Mouse (Mus musculus) lung, embryonic 14.5 days (tissue): ENCODE measurements around the gene Erv3. TPM values are rescaled to one million over a fixed set of nuclear protein-coding genes. Genes with fewer than 3 reads are reported as not detected.

Experiments used
- ATAC-seq: fragments of 200-750 bp; cut with Nextera tagmentation; 2 replicates; pipeline ENCODE4 v1.8.0; 2017; ENCODE audit warnings: mild to moderate bottlenecking, moderate TSS enrichment, moderate library complexity; ENCODE audit not compliant: insufficient read depth
- DNase-seq: peaks from one replicate; pipeline ENCODE4 v3.0.0-alpha.2; 2015
- H3K27ac ChIP-seq: fragments of 300-500 bp; sonication (generic); 2 replicates; pipeline ENCODE4 v1.5.1; 2014; ENCODE audit warnings: low read depth, mild to moderate bottlenecking, moderate library complexity
- H3K27me3 ChIP-seq: fragments of 300-500 bp; sonication (generic); 2 replicates; pipeline ENCODE4 v1.6.1; 2014; ENCODE audit warnings: low read length, control low read depth; ENCODE audit not compliant: insufficient read depth
- H3K36me3 ChIP-seq: fragments of 300-500 bp; sonication (generic); 2 replicates; pipeline ENCODE4 v1.6.1; 2014; ENCODE audit warnings: control low read depth; ENCODE audit not compliant: insufficient read depth
- H3K4me1 ChIP-seq: fragments of 300-500 bp; sonication (generic); 2 replicates; pipeline ENCODE4 v1.6.1; 2014; ENCODE audit warnings: antibody characterized with exemption, control low read depth; ENCODE audit not compliant: insufficient read depth
- H3K4me2 ChIP-seq: fragments of 300-500 bp; sonication (generic); 2 replicates; pipeline ENCODE4 v1.6.1; 2014; ENCODE audit warnings: mild to moderate bottlenecking
- H3K4me3 ChIP-seq: fragments of 300-500 bp; sonication (generic); 2 replicates; pipeline ENCODE4 v1.5.1; 2014; ENCODE audit warnings: low read depth, low read length
- H3K9ac ChIP-seq: fragments of 300-500 bp; sonication (generic); 2 replicates; pipeline ENCODE4 v1.6.1; 2014
- H3K9me3 ChIP-seq: fragments of 300-500 bp; sonication (generic); 2 replicates; pipeline ENCODE4 v1.6.1; 2016; ENCODE audit warnings: low read depth, low read length, control low read depth
- CTCF ChIP-seq: IDR thresholded peaks from 2 replicates; pipeline ENCODE4 v1.5.1; 2016; ENCODE audit warnings: antibody characterized with exemption, low read depth
- WGBS: fragments of 180-500 bp; shearing (Covaris S2); extraction: QIAGEN DNeasy Blood & Tissue Kit; methylation state at CpG from one replicate; pipeline ENCODE4 v1.1.7; 2014; 5-methylcytosine and 5-hydroxymethylcytosine counted together
- polyA plus RNA-seq: library from polyadenylated mRNA; unstranded; fragments of >200 nt; fragmentation: Nextera tagmentation; extraction: Ambion mirVana; gene quantifications from 2 replicates; pipeline ENCODE4 v1.2.1, GENCODE M21; 2014

Gene Erv3
- polyA plus RNA-seq, 1 experiment from 2014 or later, result not detected

DNA sequence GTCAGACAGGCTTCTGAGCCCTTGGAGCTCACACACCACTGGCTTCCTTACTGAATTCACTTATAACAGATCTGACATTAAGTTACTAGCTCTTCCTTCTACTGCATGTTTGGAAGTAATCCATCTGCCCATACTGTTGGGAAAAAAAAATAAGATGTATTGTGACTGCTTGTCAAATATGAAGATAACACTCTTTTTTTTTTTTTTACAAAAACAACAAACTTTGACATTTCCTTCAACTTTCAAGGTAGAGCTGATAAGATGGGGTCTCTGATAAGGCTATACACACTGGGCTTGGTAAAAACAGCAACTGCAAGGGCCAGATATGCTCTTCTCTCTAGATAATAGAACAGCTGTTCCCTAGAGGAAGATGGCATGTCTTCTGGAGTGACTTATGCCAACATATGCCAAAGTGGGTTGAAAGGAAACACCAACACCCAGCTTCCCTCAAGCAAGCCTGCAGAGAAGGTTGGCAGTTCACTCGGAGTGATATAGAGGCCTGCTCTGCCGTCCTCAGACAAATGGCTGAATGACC lies 4.8 kb upstream of the Erv3 start:
- no peak overlapping the region for H3K4me3 ChIP-seq
- ATAC-seq (no peak), DNase-seq (no peak)
- H3K9ac ChIP-seq, result no peak overlapping the region
- H3K27me3 ChIP-seq, result no peaks in the 10 kb centered on the region
- no peaks in the 10 kb centered on the region for H3K36me3 ChIP-seq
- 60% methylated on average over 2 of the region's 2 CpGs for WGBS
- no peaks in the 10 kb centered on the region for H3K9me3 ChIP-seq
- H3K4me2 ChIP-seq, result no peak overlapping the region
- H3K27ac ChIP-seq, result no peak overlapping the region
- no peak for TF ChIP-seq CTCF
- H3K4me1 ChIP-seq, result no peaks in the 10 kb centered on the region

DNA sequence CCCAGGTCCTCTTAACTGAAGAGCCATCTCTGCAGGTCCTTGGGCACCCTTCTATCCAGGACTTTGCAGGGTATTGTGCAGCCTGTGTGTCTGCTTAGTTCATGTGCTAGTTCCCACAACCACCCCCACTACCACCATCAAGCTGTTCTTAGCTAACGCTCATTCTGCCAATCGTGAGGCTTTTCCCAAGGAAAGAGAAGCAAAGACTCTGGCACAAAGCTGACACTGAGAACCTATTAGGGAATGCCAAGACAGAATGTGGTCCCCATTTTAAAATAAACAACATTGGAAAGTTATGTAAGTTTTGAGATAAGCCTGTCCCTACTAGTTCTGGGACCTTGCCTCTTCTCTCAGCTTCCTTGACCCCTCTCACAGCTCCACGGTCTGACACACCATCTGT lies 3.9 kb upstream of the Erv3 start:
- no peak overlapping the region for H3K27ac ChIP-seq
- WGBS, result 44% methylated on average over 3 of the region's 3 CpGs
- TF ChIP-seq CTCF, result no peak
- H3K4me1 ChIP-seq, result no peaks in the 10 kb centered on the region
- H3K36me3 ChIP-seq, result no peaks in the 10 kb centered on the region
- no peak overlapping the region for H3K4me3 ChIP-seq
- no peaks in the 10 kb centered on the region for H3K9me3 ChIP-seq
- no peaks in the 10 kb centered on the region for H3K27me3 ChIP-seq
- H3K4me2 ChIP-seq, result no peak overlapping the region
- ATAC-seq, result no peak
- H3K9ac ChIP-seq, result no peak overlapping the region
- no peak for DNase-seq

GRCm38 (mm10) chr2:131862617-131863275 lies 3.2 kb upstream of the Erv3 start:
- DNase-seq, result no peak

GRCm38 (mm10) chr2:131857838-131858237 lies 1.7 kb downstream of the Erv3 start:
- Histone ChIP-seq H3K4me2 (no peak overlapping the region), H3K4me1 (no peaks in the 10 kb centered on the region), H3K36me3 (no peaks in the 10 kb centered on the region), H3K27ac (no peak overlapping the region), H3K4me3 (no peak overlapping the region), H3K27me3 (no peaks in the 10 kb centered on the region), H3K9ac (no peak overlapping the region), H3K9me3 (no peaks in the 10 kb centered on the region)
- DNase-seq, result no peak
- no peak for ATAC-seq
- TF ChIP-seq CTCF, result no peak

More at GRCm38 (mm10) chr2:131862617-131863275, 3.2 kb upstream of the Erv3 start:
- no peak for ATAC-seq
- H3K4me2 ChIP-seq, result no peak overlapping the region
- no peak overlapping the region for H3K9ac ChIP-seq
- no peaks in the 10 kb centered on the region for H3K9me3 ChIP-seq
- H3K27me3 ChIP-seq, result no peaks in the 10 kb centered on the region
- 55% methylated on average over 3 of the region's 3 CpGs for WGBS
- no peaks in the 10 kb centered on the region for H3K36me3 ChIP-seq
- no peak overlapping the region for H3K4me3 ChIP-seq
- TF ChIP-seq CTCF, result no peak
- H3K27ac ChIP-seq, result no peak overlapping the region
- no peaks in the 10 kb centered on the region for H3K4me1 ChIP-seq

DNA sequence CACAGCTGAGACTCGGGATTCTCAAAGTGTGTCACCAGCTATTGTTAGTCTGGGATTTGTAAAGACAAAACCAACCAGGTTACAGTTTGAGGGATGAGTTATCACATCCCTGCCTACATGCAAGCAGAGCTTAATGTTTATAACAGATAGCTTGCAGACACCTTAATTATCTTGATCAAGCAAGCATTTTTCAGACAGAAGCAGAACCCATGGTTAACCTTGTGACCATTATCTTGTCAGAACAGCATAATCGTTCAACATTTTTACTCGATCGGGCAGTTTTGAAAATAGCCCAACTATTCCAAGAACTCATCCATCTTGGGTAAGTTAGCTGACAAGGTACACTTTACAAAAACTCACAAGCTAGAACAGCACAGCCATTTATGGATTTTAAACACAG lies 5.8 kb downstream of the Erv3 start:
- Histone ChIP-seq H3K36me3 (no peaks in the 10 kb centered on the region), H3K4me2 (no peak overlapping the region), H3K9me3 (no peaks in the 10 kb centered on the region), H3K4me3 (no peak overlapping the region), H3K9ac (no peak overlapping the region), H3K27ac (no peak overlapping the region), H3K4me1 (no peaks in the 10 kb centered on the region), H3K27me3 (no peaks in the 10 kb centered on the region)
- no peak for TF ChIP-seq CTCF
- ATAC-seq, result no peak
- no peak for DNase-seq
- WGBS, result 52% methylated on average over 4 of the region's 4 CpGs

GRCm38 (mm10) chr2:131851333-131852092 lies 8.0 kb downstream of the Erv3 start:
- no peak for TF ChIP-seq CTCF
- ATAC-seq, result no peak

DNA sequence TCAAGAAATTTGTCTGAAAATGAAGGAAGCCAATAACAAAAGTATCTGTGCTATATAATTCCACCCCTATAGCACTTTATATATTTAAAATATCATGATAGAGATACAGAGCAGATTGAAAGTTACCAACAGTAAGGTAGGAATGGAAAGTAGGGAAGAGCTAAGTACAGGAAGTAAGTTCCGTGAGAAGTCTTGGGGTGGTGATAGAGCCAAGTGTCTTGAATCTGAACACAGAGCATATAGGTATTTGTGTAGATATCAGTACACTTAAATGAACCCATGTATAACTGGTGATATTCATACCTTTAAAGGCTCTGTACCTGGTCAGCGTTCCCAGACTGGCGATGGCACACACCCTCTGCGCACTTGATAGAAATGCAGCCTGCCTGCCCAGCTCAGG lies 9.5 kb downstream of the Erv3 start:
- H3K27me3 ChIP-seq, result no peaks in the 10 kb centered on the region
- peaks cover 4% of the 10 kb centered on the region; the same call in 1 of the 2 replicates for H3K4me1 ChIP-seq
- no peak for DNase-seq
- no peak for TF ChIP-seq CTCF
- H3K4me2 ChIP-seq, result no peak overlapping the region
- H3K36me3 ChIP-seq, result no peaks in the 10 kb centered on the region
- H3K27ac ChIP-seq, result no peak overlapping the region
- no peak overlapping the region for H3K4me3 ChIP-seq
- 93% methylated on average over 4 of the region's 4 CpGs for WGBS
- ATAC-seq, result no peak
- no peak overlapping the region for H3K9ac ChIP-seq
- no peaks in the 10 kb centered on the region for H3K9me3 ChIP-seq

More at GRCm38 (mm10) chr2:131851333-131852092, 8.0 kb downstream of the Erv3 start:
- H3K9ac ChIP-seq, result no peak overlapping the region
- H3K4me3 ChIP-seq, result no peak overlapping the region
- WGBS, result 81% methylated on average over 12 of the region's 12 CpGs
- H3K27ac ChIP-seq, result no peak overlapping the region
- no peak overlapping the region for H3K4me2 ChIP-seq
- H3K9me3 ChIP-seq, result no peaks in the 10 kb centered on the region
- DNase-seq, result no peak
- no peaks in the 10 kb centered on the region for H3K36me3 ChIP-seq
- H3K27me3 ChIP-seq, result no peaks in the 10 kb centered on the region
- H3K4me1 ChIP-seq, result no peaks in the 10 kb centered on the region; the same call in 1 of the 2 replicates
